Mouse (Mus musculus): ENCODE data around the gene Btbd11.

DNA sequence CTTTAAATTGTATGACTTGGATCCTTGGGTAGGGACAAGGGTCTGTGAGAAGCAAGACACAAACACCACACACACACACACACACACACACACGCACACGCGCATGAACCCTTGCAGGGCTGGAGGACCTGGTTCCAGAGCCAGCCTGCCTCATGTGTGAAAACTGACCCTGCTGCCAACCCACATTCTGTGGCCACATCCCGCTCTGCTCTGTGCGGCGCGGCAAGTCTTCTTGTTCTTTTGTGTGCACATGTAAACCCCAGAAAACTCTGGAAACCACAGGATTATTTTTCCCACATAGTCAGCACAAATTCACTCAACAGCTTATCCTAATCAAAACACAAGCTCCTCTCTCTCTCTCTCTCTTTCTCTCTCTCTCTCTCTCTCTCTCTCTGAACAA is 116.8 kb downstream of the Btbd11 start:
- TF ChIP-seq CTCF (conservative IDR thresholded peaks at IDR 0.05; ENCODE audit: insufficient read depth, insufficient read length, low read depth, low read length) = no peak
- TF ChIP-seq POLR2A (IDR thresholded peaks at IDR 0.05; ENCODE audit: low read depth, low read length) = no peak

Data from kidney, adult 2 months (tissue).